Mouse (Mus musculus) common myeloid progenitor, adult 5-6 weeks (primary cell): ENCODE data around the gene Acox3. TPM values are rescaled to one million over a fixed set of nuclear protein-coding genes. Genes with fewer than 3 reads are reported as not detected.

ENCODE experiments used
- ATAC-seq: replicated peaks from 2 replicates; pipeline ENCODE4 v1.8.0; 2016; ENCODE audit warnings: low read depth, mild to moderate bottlenecking, moderate TSS enrichment, inconsistent platforms; ENCODE audit not compliant: poor library complexity, severe bottlenecking
- total RNA-seq: library from RNA; stranded (forward); fragments of 200-1000, 187-1606 nt; gene quantifications from 2 replicates; pipeline ENCODE4 v1.2.3, GENCODE M21; 2017

Acox3 gene
- 20.4 and 21.1 TPM in 2 replicates for total RNA-seq

- ATAC-seq, result peak; percentile 95
Observed at GRCm38 (mm10) chr5:35582445-35583220, at the start of gene Acox3. TSS of gene Acox3 (plus strand) at chr5:35583040.

DNA sequence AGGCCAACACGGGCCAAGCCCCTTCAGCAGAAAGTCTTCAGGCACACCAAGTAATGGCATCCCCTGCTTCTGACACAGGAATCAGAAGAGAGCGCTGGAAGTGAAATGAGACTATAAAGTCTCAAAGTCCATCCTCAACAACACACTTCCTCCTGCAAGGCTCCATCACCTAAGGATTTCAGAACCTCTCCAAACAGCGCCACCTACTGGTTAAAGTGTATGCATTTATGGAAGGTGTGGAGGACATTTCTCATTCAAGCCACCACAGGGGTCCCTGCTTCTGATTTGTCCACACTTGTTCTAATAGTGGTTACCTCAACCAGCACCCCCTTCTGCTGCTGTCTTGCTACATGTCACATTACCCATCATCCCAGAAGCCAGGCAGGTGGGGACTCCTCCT, 46.6 kb upstream of the Acox3 start:
- no peak for ATAC-seq

GRCm38 (mm10) chr5:35537474-35537873, 45.4 kb upstream of the Acox3 start:
- no peak for ATAC-seq

GRCm38 (mm10) chr5:35538022-35538421, 44.8 kb upstream of the Acox3 start:
- no peak for ATAC-seq

- ATAC-seq, result no peak
Observed at GRCm38 (mm10) chr5:35539576-35539975, 43.3 kb upstream of the Acox3 start.

GRCm38 (mm10) chr5:35540555-35540954, 42.3 kb upstream of the Acox3 start:
- no peak for ATAC-seq

- no peak for ATAC-seq
Observed at GRCm38 (mm10) chr5:35541059-35541790, 41.6 kb upstream of the Acox3 start.

DNA sequence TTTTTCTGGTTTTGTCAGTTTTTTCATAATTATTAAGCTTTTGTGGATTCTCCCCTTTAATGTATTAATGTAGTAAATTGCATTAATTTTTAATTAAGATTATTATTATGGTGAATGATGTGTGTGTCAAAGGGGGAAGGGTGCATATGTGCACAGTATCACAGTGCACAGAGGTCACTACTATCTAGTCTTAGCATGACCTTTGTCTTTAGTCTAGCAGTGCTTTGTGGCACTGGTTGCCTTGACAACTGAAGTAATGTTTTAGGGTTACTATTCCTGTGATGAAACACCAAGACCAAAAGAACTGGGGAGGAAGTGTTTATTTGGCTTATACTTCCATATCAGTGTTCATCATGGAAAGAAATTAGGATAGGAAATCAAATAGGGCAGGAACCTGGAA, 36.7 kb upstream of the Acox3 start:
- no peak for ATAC-seq

GRCm38 (mm10) chr5:35551855-35552837, 30.7 kb upstream of the Acox3 start:
- ATAC-seq, result no peak

- no peak for ATAC-seq
Observed at GRCm38 (mm10) chr5:35552838-35553539, 29.9 kb upstream of the Acox3 start.

DNA sequence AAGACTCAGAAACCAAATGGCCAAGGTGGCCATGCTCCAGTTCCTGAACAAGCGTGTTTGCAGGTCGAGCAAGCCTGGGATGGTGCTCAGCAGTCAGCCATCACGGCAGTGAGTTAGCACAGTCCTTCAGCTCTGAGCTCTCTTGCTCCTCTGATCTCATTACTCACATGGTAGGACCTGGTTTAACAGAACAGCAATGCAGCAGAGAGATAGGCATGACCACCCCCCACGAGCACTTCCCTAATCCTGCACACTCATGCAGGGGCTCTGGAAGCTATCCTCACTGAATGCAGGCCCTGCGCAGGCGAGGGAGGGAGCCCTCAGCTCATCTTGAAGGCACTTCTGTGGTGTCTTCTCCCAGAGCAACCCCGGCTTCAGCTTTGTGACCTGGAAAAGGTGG, 26.4 kb upstream of the Acox3 start:
- no peak for ATAC-seq

DNA sequence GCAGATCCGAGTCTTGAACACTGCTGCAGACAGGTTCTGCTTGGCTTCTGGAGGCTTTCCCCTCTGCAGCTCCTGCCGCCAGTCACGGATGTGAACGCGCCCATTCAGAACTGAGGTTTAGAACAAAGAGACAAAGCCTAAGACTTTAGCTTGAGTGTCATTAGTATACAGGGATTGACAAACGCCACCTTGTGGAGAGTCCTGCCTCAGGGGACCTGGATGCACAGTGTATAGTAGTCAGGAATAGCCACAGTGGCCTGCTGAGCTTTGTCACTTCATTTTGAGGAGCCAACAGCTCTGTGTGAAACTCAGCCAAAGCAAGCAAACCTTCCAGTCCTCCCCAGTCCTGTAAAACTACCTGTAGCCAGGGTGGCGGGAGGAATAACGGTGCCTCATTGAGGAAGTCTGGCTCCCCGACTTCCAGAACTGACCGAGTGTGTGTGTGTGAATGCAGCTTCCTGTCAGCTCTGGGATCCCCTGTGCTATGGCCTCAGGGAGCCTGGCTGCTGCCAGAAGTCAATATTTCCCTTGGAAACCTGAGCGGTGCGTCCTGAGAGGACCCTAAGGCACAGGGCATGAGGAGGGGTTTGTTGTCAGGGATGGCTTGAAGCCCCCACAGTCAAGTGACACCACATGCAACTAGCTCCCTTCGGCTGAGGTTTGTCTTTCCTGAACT, 24.8 kb upstream of the Acox3 start:
- ATAC-seq, result no peak

GRCm38 (mm10) chr5:35559447-35559846, 23.4 kb upstream of the Acox3 start:
- no peak for ATAC-seq

DNA sequence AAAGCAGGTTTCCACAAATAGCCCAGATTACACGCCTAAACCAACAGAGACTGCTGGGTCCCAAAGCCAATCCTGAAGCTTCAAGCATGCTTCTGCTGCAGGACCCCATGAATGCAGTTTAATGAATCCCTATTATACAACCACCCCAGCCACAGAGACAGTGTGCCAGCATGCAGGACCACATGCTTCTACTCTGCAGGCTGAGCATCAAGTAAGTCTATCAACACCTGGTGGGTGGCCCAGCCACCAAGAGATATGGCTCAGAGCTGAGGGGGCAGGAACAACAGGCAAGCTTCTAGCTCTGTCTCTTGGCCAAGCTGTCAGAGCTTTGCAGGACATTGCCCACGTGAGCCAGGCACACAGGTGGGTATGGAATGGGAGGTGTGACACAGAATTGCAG, 20.2 kb upstream of the Acox3 start:
- no peak for ATAC-seq

GRCm38 (mm10) chr5:35563449-35563848, 19.4 kb upstream of the Acox3 start:
- ATAC-seq, result peak; percentile 86

DNA sequence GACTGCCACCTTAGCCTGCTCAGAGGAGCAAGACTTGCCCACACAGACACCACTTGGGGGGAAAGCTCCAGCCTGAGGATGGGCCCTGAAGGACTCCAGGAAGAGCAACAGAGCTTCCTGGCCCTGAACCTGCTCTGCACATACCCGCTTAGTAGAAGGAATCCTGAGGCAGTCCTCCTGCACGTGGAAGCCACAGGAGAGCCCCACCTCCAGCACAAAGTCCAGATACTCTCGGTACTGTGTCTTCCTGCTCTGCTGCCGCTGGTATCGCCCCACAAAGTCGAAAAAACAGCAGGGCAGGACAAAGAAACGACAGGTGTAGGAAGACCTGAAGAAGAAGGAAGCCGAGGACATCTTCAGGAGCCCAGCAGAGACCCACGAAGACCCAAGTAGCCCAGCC, 17.6 kb upstream of the Acox3 start:
- ATAC-seq, result no peak

DNA sequence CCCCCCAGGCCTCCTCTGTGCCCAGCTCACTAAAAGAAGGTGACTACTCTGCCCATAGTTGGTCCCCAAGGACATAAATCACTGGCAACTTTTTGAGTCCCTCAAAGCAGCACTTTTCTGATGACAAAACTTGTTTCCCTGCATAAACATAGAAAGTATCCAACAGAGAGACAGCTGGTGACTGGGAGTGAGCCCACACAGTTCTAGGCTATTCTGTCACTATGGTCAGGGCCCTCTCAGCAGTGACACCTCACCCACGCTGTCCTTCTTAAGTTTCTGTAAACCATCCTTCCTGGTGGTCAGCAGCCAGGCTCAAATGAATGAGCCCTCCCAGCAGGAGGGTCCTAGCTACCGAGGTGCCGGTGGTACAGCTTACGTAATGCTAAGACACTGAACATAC, 16.2 kb upstream of the Acox3 start:
- ATAC-seq, result no peak

GRCm38 (mm10) chr5:35571546-35571945, 11.3 kb upstream of the Acox3 start:
- ATAC-seq, result no peak
